Mouse (Mus musculus): ENCODE measurements around the gene Nek2. TPM values are rescaled to one million over a fixed set of nuclear protein-coding genes. Genes with fewer than 3 reads are reported as not detected.

Nek2 gene
- polyA plus RNA-seq, 1 experiment from 2014 or later: 42.0 TPM

DNA sequence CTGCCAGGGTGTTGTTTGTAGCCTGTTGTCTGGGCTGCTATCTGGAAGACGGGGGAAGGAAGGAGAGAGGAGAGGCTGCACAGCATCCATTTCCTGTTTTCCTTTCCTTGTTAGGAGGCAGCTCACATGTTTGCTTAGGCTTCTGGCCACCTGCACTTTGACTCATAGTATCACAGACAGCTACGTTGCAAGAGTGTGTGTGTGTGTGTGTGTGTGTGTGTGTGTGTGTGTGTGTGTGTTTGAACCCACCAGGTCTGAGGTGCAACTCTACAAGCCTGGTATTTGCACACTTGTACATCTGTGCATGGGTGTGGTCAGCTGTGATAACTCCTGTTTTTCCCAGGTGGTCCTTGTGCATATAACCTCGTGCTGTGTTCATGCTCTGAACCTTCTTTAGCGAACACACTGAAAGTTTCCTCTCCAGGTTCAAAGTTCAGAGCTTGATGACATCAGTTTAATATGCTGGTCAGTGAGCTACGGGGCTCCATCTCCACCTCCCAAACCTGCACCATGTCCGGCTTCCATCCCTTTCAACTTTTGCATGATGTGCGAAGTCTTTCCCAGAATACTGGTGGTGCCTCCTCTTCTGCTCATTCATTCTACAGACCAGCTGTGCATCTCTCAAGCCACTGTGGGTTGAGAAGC is 27.2 kb upstream of the Nek2 start:
- DNase-seq (ENCODE audit: low spot score) (no peak), ATAC-seq (ENCODE audit: insufficient read depth, low FRiP score, low TSS enrichment) (no peak)
- no peak overlapping the region for H3K27ac ChIP-seq (ENCODE audit: low read depth, low read length)
- 82% methylated on average over 7 of the region's 7 CpGs for WGBS
- H3K4me1 ChIP-seq (ENCODE audit: control insufficient read depth, insufficient read depth, low read length): no peaks in the 10 kb centered on the region
- H3K36me3 ChIP-seq (ENCODE audit: control insufficient read depth, insufficient read depth, low read length): no peaks in the 10 kb centered on the region
- H3K27me3 ChIP-seq (ENCODE audit: control insufficient read depth, insufficient read depth, low read length): no peaks in the 10 kb centered on the region
- no peak overlapping the region for H3K4me2 ChIP-seq (ENCODE audit: low read depth)
- H3K9me3 ChIP-seq (ENCODE audit: control insufficient read depth, low read length): no peaks in the 10 kb centered on the region
- H3K9ac ChIP-seq (ENCODE audit: low read length): no peak overlapping the region
- no peak overlapping the region for H3K4me3 ChIP-seq (ENCODE audit: low read depth, low read length)

DNA sequence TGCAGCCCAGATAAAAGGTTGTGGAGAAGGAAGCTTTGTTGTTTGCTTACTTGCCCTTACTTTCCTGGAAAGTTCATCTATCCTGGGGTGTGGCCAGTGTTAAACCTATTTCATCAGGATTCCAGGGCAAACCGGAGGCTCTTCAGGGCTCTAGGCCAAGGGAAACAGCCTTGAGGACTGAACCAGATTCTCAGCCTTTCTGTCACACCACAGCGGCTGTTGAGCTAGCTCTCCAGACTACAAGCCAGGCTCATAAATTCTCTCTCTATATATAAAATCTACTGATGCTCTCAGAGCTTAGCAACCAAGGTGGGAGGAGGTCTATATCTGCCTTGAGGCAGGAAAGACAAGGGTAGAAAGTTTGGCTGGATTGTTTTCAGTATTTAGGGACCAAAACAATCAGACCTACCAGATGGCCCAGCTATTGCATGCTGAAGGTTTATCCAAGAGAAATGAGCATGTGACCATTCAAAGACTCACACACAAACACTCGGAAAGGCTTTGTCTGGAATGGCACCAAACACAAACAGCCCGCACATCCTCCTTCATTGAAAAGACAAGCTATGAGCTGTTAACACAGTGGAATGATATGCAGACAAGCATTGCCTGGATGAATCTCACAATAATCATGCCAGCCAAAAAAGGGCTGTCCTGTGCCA is 24.9 kb upstream of the Nek2 start:
- DNase-seq (ENCODE audit: low spot score): no peak
- WGBS: 84% methylated on average over 4 of the region's 4 CpGs
- Histone ChIP-seq H3K4me2 (ENCODE audit: low read depth) (no peak overlapping the region), H3K9ac (ENCODE audit: low read length) (no peak overlapping the region), H3K4me1 (ENCODE audit: control insufficient read depth, insufficient read depth, low read length) (no peaks in the 10 kb centered on the region), H3K27me3 (ENCODE audit: control insufficient read depth, insufficient read depth, low read length) (no peaks in the 10 kb centered on the region), H3K9me3 (ENCODE audit: control insufficient read depth, low read length) (no peaks in the 10 kb centered on the region), H3K36me3 (ENCODE audit: control insufficient read depth, insufficient read depth, low read length) (no peaks in the 10 kb centered on the region), H3K4me3 (ENCODE audit: low read depth, low read length) (no peak overlapping the region), H3K27ac (ENCODE audit: low read depth, low read length) (no peak overlapping the region)
- ATAC-seq (ENCODE audit: insufficient read depth, low FRiP score, low TSS enrichment): no peak

DNA sequence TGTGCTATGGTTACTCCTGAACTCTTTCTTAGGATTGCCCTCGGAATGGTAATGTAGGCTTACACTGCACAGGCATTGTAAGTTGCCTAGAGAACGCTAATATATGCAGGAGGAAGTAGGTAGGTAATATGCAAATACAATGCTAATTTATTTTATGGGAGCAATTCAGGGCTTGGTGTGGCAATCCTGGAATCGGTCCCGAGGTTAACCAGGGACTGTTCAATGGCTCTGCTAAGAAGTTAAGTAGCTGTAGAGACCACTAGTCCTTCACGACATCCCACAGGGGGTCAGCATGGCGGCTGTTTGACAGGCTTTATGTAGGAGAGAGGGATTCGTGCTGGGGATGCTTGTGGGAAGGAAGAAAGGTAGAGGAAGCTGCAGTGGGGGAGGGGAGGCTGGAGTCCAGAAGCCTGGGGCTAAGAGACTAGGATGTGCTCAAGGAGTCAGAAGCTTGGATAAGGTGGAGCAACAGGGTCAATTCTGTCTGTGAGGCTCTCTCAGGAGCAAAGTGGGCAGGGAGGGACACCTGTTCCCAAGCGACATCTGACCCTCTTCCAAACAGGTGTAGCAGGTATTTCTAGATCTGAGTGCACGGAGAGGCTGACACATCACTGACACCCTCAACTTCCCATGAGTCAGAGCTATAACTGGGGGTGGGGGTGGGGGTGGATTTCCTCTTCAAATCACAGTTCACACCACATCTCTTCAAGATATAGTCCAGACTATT is 19.0 kb upstream of the Nek2 start:
- DNase-seq (ENCODE audit: low spot score): peak; percentile 5
- ATAC-seq (ENCODE audit: insufficient read depth, low FRiP score, low TSS enrichment): no peak
- Histone ChIP-seq H3K36me3 (ENCODE audit: control insufficient read depth, insufficient read depth, low read length) (no peaks in the 10 kb centered on the region), H3K9me3 (ENCODE audit: control insufficient read depth, low read length) (no peaks in the 10 kb centered on the region), H3K9ac (ENCODE audit: low read length) (no peak overlapping the region), H3K27ac (ENCODE audit: low read depth, low read length) (no peak overlapping the region), H3K4me1 (ENCODE audit: control insufficient read depth, insufficient read depth, low read length) (no peaks in the 10 kb centered on the region), H3K27me3 (ENCODE audit: control insufficient read depth, insufficient read depth, low read length) (no peaks in the 10 kb centered on the region), H3K4me3 (ENCODE audit: low read depth, low read length) (no peak overlapping the region), H3K4me2 (ENCODE audit: low read depth) (no peak overlapping the region)
- 51% methylated on average over 9 of the region's 9 CpGs for WGBS

DNA sequence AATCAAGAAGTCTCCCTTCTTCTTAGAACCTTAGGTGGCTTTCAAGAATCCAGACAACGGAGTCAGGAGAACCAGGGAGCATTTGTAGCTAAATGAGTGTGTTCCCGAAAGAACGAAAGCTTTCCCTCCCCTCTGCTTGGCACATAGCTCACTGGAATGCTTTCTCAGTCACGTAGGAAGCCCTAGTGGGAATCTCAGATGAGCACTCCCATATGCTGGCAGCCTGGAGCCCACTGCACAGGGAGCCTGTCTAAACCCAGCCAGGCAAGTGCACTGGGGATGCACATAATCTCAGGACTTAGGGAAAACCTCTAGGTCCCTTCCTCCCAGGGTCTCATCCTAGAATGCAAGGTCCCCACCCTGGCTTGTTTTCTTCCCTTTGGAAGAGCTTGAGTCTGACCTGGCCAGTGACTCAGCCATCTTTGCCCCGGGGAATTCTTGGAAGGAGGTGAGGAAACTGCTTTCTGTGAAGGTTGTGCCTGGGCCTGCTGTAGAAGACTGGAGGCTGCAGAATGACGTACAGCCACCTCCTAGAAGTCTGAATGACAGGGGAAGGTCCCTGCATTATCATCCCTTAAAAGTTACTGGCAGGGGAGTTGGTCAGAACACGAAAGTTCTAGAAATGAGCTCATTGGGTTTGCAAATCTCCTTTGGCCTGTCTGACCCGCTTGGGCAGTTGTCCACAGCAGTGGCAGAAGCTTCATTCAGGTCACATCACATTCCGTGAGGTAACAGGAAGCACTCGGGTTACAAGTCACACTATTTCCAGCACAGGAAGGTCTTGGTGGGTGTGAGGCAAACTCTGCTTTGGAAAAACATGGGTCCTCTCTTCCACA is 18.2 kb upstream of the Nek2 start:
- Histone ChIP-seq H3K4me2 (ENCODE audit: low read depth) (no peak overlapping the region), H3K9ac (ENCODE audit: low read length) (no peak overlapping the region), H3K27ac (ENCODE audit: low read depth, low read length) (no peak overlapping the region), H3K36me3 (ENCODE audit: control insufficient read depth, insufficient read depth, low read length) (no peaks in the 10 kb centered on the region), H3K9me3 (ENCODE audit: control insufficient read depth, low read length) (no peaks in the 10 kb centered on the region), H3K4me1 (ENCODE audit: control insufficient read depth, insufficient read depth, low read length) (no peaks in the 10 kb centered on the region), H3K27me3 (ENCODE audit: control insufficient read depth, insufficient read depth, low read length) (no peaks in the 10 kb centered on the region), H3K4me3 (ENCODE audit: low read depth, low read length) (no peak overlapping the region)
- peak; percentile 8 for DNase-seq (ENCODE audit: low spot score)
- ATAC-seq (ENCODE audit: insufficient read depth, low FRiP score, low TSS enrichment): no peak
- WGBS: 72% methylated on average over 10 of the region's 10 CpGs

DNA sequence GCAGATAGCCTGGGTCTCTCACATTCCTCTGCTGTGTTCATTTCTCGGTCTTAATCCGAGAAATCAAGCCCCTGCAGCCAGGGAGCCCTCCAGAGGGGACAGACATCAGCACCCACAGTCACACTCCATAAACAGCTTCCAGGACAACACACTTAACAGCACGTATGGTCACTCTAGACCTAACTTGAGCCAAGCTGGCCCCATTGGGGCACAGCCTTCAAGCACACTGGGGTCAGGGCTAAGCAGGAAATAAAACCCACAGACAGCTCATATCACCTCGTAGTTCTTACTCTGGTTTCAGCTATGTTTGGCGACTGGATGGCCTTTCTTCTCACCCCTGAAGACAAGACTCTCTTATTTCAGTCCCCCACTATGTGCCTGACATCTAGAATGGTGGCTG is 16.5 kb upstream of the Nek2 start:
- no peak for ATAC-seq (ENCODE audit: insufficient read depth, low FRiP score, low TSS enrichment)
- Histone ChIP-seq H3K27me3 (ENCODE audit: control insufficient read depth, insufficient read depth, low read length) (no peaks in the 10 kb centered on the region), H3K4me1 (ENCODE audit: control insufficient read depth, insufficient read depth, low read length) (no peaks in the 10 kb centered on the region), H3K27ac (ENCODE audit: low read depth, low read length) (no peak overlapping the region), H3K4me3 (ENCODE audit: low read depth, low read length) (no peak overlapping the region), H3K36me3 (ENCODE audit: control insufficient read depth, insufficient read depth, low read length) (no peaks in the 10 kb centered on the region), H3K9ac (ENCODE audit: low read length) (no peak overlapping the region), H3K9me3 (ENCODE audit: control insufficient read depth, low read length) (no peaks in the 10 kb centered on the region), H3K4me2 (ENCODE audit: low read depth) (no peak overlapping the region)
- 66% methylated on average over 5 of the region's 5 CpGs for WGBS
- DNase-seq (ENCODE audit: low spot score): no peak

DNA sequence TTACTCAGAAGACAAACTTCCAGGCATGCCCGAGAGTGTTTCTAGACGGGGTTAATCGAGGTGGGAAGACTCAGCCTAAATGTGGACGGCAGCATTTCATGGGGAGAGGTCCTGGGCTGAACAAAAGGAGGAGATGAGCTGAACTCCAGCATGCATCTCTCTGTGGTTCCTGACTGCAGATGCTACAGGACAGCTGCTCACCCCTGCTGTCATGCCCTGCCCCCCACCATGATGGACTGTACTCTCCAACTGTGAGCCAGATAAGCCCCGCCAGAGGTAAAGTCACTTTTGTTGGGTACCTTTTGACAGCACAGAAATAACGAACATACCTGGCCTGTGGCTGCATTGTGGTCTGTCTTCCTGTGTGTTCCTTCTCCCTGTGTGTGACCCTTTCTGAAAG is 15.5 kb upstream of the Nek2 start:
- Histone ChIP-seq H3K4me1 (ENCODE audit: control insufficient read depth, insufficient read depth, low read length) (no peaks in the 10 kb centered on the region), H3K4me2 (ENCODE audit: low read depth) (no peak overlapping the region), H3K9me3 (ENCODE audit: control insufficient read depth, low read length) (no peaks in the 10 kb centered on the region), H3K9ac (ENCODE audit: low read length) (no peak overlapping the region), H3K27me3 (ENCODE audit: control insufficient read depth, insufficient read depth, low read length) (no peaks in the 10 kb centered on the region), H3K27ac (ENCODE audit: low read depth, low read length) (no peak overlapping the region), H3K4me3 (ENCODE audit: low read depth, low read length) (no peak overlapping the region), H3K36me3 (ENCODE audit: control insufficient read depth, insufficient read depth, low read length) (no peaks in the 10 kb centered on the region)
- DNase-seq (ENCODE audit: low spot score) (no peak), ATAC-seq (ENCODE audit: insufficient read depth, low FRiP score, low TSS enrichment) (no peak)
- WGBS: 78% methylated on average over 6 of the region's 6 CpGs

DNA sequence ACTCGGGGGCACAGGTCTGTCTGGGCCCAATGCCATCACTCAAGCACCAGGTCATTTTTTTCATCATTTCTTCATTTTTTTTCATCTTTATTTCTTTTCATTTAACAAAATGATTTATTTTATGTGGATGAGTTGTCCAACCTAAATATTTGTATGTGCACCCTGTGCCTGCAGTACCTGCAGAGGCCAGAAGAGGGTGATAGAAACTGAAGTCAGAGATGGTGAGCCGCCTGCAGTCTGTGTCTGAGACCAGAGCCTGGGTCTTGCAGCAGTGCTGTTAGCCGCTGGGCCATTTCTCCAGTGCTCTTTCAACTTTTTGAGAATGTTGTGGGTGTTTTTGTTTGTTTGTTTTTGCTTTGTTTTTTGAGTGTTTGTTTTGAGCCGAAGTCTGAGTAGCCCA is 14.5 kb upstream of the Nek2 start:
- Histone ChIP-seq H3K27me3 (ENCODE audit: control insufficient read depth, insufficient read depth, low read length) (no peaks in the 10 kb centered on the region), H3K9ac (ENCODE audit: low read length) (no peak overlapping the region), H3K4me3 (ENCODE audit: low read depth, low read length) (no peak overlapping the region), H3K4me2 (ENCODE audit: low read depth) (no peak overlapping the region), H3K9me3 (ENCODE audit: control insufficient read depth, low read length) (no peaks in the 10 kb centered on the region), H3K4me1 (ENCODE audit: control insufficient read depth, insufficient read depth, low read length) (no peaks in the 10 kb centered on the region), H3K36me3 (ENCODE audit: control insufficient read depth, insufficient read depth, low read length) (no peaks in the 10 kb centered on the region), H3K27ac (ENCODE audit: low read depth, low read length) (no peak overlapping the region)
- 97% methylated on average over 4 of the region's 4 CpGs for WGBS
- ATAC-seq (ENCODE audit: insufficient read depth, low FRiP score, low TSS enrichment): no peak
- DNase-seq (ENCODE audit: low spot score): no peak

DNA sequence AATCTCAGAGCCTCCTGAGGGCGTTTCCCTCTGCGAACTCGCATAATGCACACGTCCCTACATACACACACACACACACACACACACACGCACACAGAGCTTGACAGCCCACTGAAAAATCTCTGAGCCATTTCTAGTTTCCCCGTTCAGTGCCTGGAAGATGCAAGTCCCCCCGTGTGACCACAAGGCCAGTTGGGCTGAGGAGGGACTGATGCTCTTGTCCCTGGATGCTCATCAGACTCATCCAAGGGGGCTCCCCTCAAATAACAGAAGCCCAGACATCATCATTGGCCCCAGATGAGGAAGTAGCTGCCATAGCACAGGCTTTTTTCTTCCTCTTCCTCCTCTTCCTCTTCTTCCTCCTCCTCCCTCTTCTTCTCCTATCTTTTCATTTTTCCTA is 13.3 kb upstream of the Nek2 start:
- no peaks in the 10 kb centered on the region for H3K4me1 ChIP-seq (ENCODE audit: control insufficient read depth, insufficient read depth, low read length)
- H3K36me3 ChIP-seq (ENCODE audit: control insufficient read depth, insufficient read depth, low read length): no peaks in the 10 kb centered on the region
- no peak for DNase-seq (ENCODE audit: low spot score)
- H3K4me2 ChIP-seq (ENCODE audit: low read depth): no peak overlapping the region
- no peak overlapping the region for H3K27ac ChIP-seq (ENCODE audit: low read depth, low read length)
- 91% methylated on average over 7 of the region's 7 CpGs for WGBS
- H3K9ac ChIP-seq (ENCODE audit: low read length): no peak overlapping the region
- no peak overlapping the region for H3K4me3 ChIP-seq (ENCODE audit: low read depth, low read length)
- H3K27me3 ChIP-seq (ENCODE audit: control insufficient read depth, insufficient read depth, low read length): no peaks in the 10 kb centered on the region
- no peaks in the 10 kb centered on the region for H3K9me3 ChIP-seq (ENCODE audit: control insufficient read depth, low read length)
- no peak for ATAC-seq (ENCODE audit: insufficient read depth, low FRiP score, low TSS enrichment)
